Mouse (Mus musculus): ENCODE data around the gene Hist1h3a.
A peak's percentile ranks its signal among the peaks of the same experiment; 100 is the strongest.

- peak; percentile 50 for TF ChIP-seq CTCF (IDR thresholded peaks at IDR 0.05; ENCODE audit: low read depth, low read length)
- TF ChIP-seq POLR2A (IDR thresholded peaks at IDR 0.05; ENCODE audit: extremely low read depth, insufficient read depth, low read length) = no peak
Measured at GRCm38 (mm10) chr13:23792520-23792919, 30.3 kb upstream of the Hist1h3a start.

Data from liver, adult 2 months (tissue).